Mouse (Mus musculus) urinary bladder, postnatal 10 days (tissue): ENCODE results near the gene Cntnap2.
A peak's percentile ranks its signal among the peaks of the same experiment; 100 is the strongest.

Experiments used
- DNase-seq: peaks from one replicate; pipeline ENCODE4 v3.0.0; 2022; ENCODE audit warnings: low spot score

Cntnap2 gene

GRCm38 (mm10) chr6:45059091-45059490 is at the start of gene Cntnap2:
Gene Cntnap2 (plus strand): TSS chr6:45059357.
- no peak for DNase-seq

GRCm38 (mm10) chr6:45026011-45026682 is 33.0 kb upstream of the Cntnap2 start:
- no peak for DNase-seq

GRCm38 (mm10) chr6:45039454-45039853 is 19.7 kb upstream of the Cntnap2 start:
- DNase-seq, result no peak

- DNase-seq, result no peak
Observed at GRCm38 (mm10) chr6:45059556-45060471, 657 bp downstream of the Cntnap2 start.

GRCm38 (mm10) chr6:45062214-45062997 is 3.2 kb downstream of the Cntnap2 start:
- no peak for DNase-seq

- DNase-seq, result no peak
Observed at GRCm38 (mm10) chr6:45088304-45088703, 29.1 kb downstream of the Cntnap2 start.

GRCm38 (mm10) chr6:45113613-45114012 is 54.5 kb downstream of the Cntnap2 start:
- no peak for DNase-seq

GRCm38 (mm10) chr6:45144882-45145281 is 85.7 kb downstream of the Cntnap2 start:
- no peak for DNase-seq

GRCm38 (mm10) chr6:45205039-45205438 is 145.9 kb downstream of the Cntnap2 start:
- no peak for DNase-seq

- DNase-seq, result no peak
Observed at GRCm38 (mm10) chr6:45214330-45214729, 155.2 kb downstream of the Cntnap2 start.

GRCm38 (mm10) chr6:45229002-45229401 is 169.8 kb downstream of the Cntnap2 start:
- DNase-seq, result no peak

GRCm38 (mm10) chr6:45232571-45232970 is 173.4 kb downstream of the Cntnap2 start:
- DNase-seq, result no peak

- no peak for DNase-seq
Observed at GRCm38 (mm10) chr6:45236531-45236930, 177.4 kb downstream of the Cntnap2 start.

GRCm38 (mm10) chr6:45238117-45238516 is 179.0 kb downstream of the Cntnap2 start:
- no peak for DNase-seq

- DNase-seq, result no peak
Observed at GRCm38 (mm10) chr6:45241218-45241617, 182.1 kb downstream of the Cntnap2 start.

GRCm38 (mm10) chr6:45244680-45245079 is 185.5 kb downstream of the Cntnap2 start:
- DNase-seq, result no peak

GRCm38 (mm10) chr6:45258047-45258446 is 198.9 kb downstream of the Cntnap2 start:
- no peak for DNase-seq

GRCm38 (mm10) chr6:45271537-45271936 is 212.4 kb downstream of the Cntnap2 start:
- DNase-seq, result no peak

GRCm38 (mm10) chr6:45273259-45273775 is 214.2 kb downstream of the Cntnap2 start:
- DNase-seq, result no peak

- no peak for DNase-seq
Observed at GRCm38 (mm10) chr6:45290154-45290553, 231.0 kb downstream of the Cntnap2 start.

- no peak for DNase-seq
Observed at GRCm38 (mm10) chr6:45317455-45317854, 258.3 kb downstream of the Cntnap2 start.

- peak; percentile 12 for DNase-seq
Observed at GRCm38 (mm10) chr6:45323505-45323904, 264.3 kb downstream of the Cntnap2 start.
